Mouse (Mus musculus): ENCODE measurements around the gene Htra3. TPM values are rescaled to one million over a fixed set of nuclear protein-coding genes. Genes with fewer than 3 reads are reported as not detected.

The Htra3 gene
- polyA plus RNA-seq, 1 experiment: 6.9 TPM

DNA sequence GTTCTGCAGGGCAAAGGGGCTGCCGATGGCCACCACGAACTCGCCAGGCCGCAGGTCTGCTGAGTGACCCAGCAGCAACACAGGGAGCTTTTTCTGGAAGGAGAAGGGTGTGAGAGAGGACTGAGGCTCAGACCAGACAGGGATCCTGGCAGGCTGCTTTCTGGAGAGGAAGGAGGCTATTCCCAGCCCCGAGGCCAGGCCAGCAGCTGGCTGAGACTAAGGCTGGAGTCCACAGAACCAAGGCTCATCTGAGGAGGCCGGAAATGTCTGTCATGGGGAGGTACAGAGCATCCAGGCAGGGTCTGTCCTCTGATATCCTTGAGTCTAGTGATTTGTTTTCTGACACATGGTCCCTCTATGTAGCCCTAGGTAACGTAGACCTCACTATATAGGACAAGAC is 13.4 kb downstream of the Htra3 start:
- H3K4me1 ChIP-seq (ENCODE audit: control insufficient read depth, insufficient read depth, low read length): no peaks in the 10 kb centered on the region
- TF ChIP-seq CTCF (IDR thresholded peaks at IDR 0.05; ENCODE audit: extremely low read depth, insufficient read depth, low read length): no peak
- no peak for TF ChIP-seq POLR2A (IDR thresholded peaks at IDR 0.05; ENCODE audit: extremely low read depth, insufficient read depth, low read length)

DNA sequence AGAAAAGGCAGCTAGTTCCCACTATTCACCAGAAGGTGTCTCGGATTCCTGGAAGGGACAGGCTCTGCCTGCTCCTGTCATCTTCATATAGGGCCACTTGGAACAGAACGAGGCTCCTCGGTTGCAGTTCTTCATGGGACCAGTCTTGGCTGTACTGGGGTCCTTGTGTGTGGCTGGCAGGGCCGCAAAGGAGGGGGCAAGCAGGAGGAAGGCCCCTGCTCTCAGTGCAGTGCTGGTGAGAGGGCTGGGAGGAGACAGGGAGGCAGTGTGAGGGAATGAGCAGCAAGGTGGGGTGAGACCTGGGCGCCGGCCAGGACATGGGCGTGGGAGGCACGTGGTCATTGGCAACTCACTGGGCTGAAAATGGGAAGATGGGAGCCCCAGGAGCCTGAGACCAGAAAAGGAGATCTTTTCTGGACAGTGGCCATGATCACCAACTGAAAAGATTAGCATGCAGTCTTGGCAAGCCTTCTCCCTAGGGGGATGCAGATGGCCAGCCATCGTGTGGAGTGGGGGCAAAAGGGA is 17.5 kb downstream of the Htra3 start:
- Histone ChIP-seq H3K27ac (ENCODE audit: insufficient read depth, low read length) (no peak overlapping the region), H3K4me3 (ENCODE audit: insufficient read depth, low read length) (no peak overlapping the region), H3K4me1 (ENCODE audit: control insufficient read depth, insufficient read depth, low read length) (no peaks in the 10 kb centered on the region)
- no peak for TF ChIP-seq POLR2A (IDR thresholded peaks at IDR 0.05; ENCODE audit: extremely low read depth, insufficient read depth, low read length)
- no peak for TF ChIP-seq CTCF (IDR thresholded peaks at IDR 0.05; ENCODE audit: extremely low read depth, insufficient read depth, low read length)

More for the DNA sequence above, 13.4 kb downstream of the Htra3 start:
- Histone ChIP-seq H3K4me3 (ENCODE audit: insufficient read depth, low read length) (no peak overlapping the region), H3K27ac (ENCODE audit: insufficient read depth, low read length) (no peak overlapping the region)

DNA sequence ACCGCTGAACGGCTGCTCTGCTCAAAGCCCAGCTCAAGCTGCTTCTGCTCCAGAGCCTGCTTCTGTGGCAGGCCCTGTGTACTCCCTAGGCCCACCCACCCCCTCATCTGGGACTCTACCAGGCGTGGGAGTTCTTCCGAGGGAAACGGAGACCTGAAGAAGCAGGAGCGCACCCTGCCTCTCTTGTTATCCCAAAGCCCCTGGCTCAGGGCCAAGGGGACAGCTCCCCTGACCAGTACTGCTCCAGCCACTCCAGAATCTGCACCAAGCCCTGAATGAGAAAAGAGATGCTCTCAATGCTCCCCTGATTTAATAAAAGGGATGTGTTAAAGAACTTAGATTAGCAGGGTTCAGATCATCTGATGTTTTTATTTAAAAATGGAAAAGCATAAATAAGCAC is 18.4 kb downstream of the Htra3 start:
- Histone ChIP-seq H3K4me1 (ENCODE audit: control insufficient read depth, insufficient read depth, low read length) (no peaks in the 10 kb centered on the region), H3K4me3 (ENCODE audit: insufficient read depth, low read length) (no peak overlapping the region), H3K27ac (ENCODE audit: insufficient read depth, low read length) (no peak overlapping the region)
- TF ChIP-seq CTCF (IDR thresholded peaks at IDR 0.05; ENCODE audit: extremely low read depth, insufficient read depth, low read length) (no peak), POLR2A (IDR thresholded peaks at IDR 0.05; ENCODE audit: extremely low read depth, insufficient read depth, low read length) (no peak)

DNA sequence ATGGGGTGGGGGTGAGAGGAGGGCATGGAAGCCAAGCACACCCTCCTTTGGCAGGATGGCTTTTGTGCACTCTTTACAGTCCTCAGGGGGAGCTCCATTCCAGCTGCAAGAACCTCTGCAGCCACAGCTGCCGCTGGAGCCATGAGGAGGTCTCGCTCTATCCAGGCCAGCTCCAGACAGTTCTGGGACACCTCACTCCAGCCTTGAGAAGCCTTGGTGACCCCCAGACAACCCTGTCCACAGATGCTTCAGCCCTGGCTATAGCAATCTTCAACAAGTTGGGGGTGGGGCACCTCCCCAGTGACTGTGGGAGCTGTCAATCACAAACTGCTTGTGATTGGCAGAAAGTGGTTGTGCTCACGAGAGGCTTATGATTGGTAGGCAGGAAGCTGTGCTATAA is 20.1 kb downstream of the Htra3 start:
- H3K27ac ChIP-seq (ENCODE audit: insufficient read depth, low read length): no peak overlapping the region

DNA sequence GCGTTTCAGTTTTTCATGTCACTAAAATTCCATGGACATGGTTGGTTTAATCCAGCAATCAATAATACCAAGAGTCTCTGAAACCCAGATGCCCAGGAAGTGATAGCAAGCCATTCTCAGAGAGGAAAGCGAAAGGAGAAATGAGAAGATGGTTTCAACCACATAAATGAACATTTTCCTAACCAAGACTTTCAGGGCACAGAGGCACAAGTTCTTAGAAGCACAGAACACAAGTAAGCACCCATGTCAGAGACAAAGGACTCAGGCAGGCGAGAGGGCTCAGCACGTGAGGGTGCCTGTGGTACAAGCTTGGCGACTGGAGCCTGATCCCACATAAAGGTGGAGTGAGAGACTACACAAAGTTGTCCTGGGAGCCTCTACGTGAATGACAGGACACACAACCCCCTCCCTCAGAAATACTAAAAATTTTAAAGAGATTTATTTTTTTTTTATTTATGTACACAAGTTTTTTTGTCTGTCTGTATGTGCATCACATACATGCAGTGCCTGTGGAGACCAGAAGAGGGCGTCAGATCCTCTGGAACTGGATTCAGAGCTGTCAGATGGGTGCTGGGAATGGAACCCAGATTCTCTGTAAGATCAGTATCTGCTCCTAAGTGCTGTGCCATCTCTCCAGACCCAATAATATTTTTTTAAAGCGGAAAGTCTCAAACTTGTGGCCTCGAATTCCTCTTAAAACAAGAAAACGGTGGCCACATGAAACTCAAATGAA is 23.7 kb downstream of the Htra3 start:
- H3K4me1 ChIP-seq (ENCODE audit: control insufficient read depth, insufficient read depth, low read length): no peaks in the 10 kb centered on the region
- no peak overlapping the region for H3K4me3 ChIP-seq (ENCODE audit: insufficient read depth, low read length)
- no peak for TF ChIP-seq CTCF (IDR thresholded peaks at IDR 0.05; ENCODE audit: extremely low read depth, insufficient read depth, low read length)
- no peak for TF ChIP-seq POLR2A (IDR thresholded peaks at IDR 0.05; ENCODE audit: extremely low read depth, insufficient read depth, low read length)
- no peak overlapping the region for H3K27ac ChIP-seq (ENCODE audit: insufficient read depth, low read length)

More for the DNA sequence above, 20.1 kb downstream of the Htra3 start:
- no peaks in the 10 kb centered on the region for H3K4me1 ChIP-seq (ENCODE audit: control insufficient read depth, insufficient read depth, low read length)
- H3K4me3 ChIP-seq (ENCODE audit: insufficient read depth, low read length): no peak overlapping the region
- no peak for TF ChIP-seq CTCF (IDR thresholded peaks at IDR 0.05; ENCODE audit: extremely low read depth, insufficient read depth, low read length)
- no peak for TF ChIP-seq POLR2A (IDR thresholded peaks at IDR 0.05; ENCODE audit: extremely low read depth, insufficient read depth, low read length)

DNA sequence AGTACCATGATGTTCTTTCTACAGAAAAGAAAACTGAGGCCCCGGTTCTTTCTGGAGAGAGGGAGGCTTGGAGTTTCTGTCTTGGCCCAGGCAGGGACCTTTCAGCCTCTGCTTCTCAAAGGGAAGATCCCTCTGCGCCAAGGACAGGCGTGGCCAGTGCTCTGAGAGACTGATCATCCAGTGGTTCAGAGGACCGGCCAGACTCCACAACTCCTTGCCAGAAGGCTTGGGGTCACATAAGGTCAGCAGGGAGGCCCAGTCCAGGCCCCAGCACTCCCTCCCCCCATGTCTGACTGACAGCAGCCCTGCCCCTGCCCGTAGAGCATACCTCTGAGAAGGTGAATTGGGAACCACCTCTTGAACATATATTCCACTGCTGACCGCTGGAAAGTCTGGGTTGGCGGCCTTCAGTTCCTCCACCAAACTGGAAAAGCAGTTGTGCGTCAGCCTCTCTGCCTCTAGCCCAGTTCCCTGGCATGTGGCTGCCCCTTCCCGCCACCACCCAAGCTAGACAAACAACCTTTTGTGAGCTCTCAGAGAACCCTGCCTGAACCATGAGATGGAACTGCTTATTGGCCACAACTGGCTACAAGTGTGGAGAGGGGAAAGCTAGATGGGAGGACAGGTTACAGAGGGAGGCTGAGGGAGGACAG is 25.7 kb downstream of the Htra3 start:
- H3K4me3 ChIP-seq (ENCODE audit: insufficient read depth, low read length): no peak overlapping the region
- no peaks in the 10 kb centered on the region for H3K4me1 ChIP-seq (ENCODE audit: control insufficient read depth, insufficient read depth, low read length)
- no peak overlapping the region for H3K27ac ChIP-seq (ENCODE audit: insufficient read depth, low read length)
- TF ChIP-seq CTCF (IDR thresholded peaks at IDR 0.05; ENCODE audit: extremely low read depth, insufficient read depth, low read length) (no peak), POLR2A (IDR thresholded peaks at IDR 0.05; ENCODE audit: extremely low read depth, insufficient read depth, low read length) (no peak)

DNA sequence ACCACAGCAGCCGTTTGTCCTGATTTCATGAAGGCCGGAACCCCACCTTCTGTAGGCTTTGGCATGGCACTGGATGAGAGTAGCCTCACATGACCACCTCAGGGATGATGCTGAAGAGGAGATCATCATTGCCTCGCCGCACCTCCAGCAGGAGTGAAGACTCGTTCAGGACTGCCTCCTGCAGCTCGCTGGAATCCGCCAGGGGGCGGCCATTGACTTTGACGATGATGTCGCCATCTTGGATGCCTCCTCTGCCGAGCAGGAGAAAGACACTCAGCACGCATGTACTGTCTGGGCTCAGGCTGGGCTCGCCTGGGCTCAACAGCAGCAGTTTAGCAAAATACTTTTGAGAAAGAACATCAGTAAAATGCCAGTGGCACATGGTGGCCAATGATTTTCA is 26.7 kb downstream of the Htra3 start:
- no peak for TF ChIP-seq CTCF (IDR thresholded peaks at IDR 0.05; ENCODE audit: extremely low read depth, insufficient read depth, low read length)
- TF ChIP-seq POLR2A (IDR thresholded peaks at IDR 0.05; ENCODE audit: extremely low read depth, insufficient read depth, low read length): no peak
- Histone ChIP-seq H3K27ac (ENCODE audit: insufficient read depth, low read length) (no peak overlapping the region), H3K4me3 (ENCODE audit: insufficient read depth, low read length) (no peak overlapping the region), H3K4me1 (ENCODE audit: control insufficient read depth, insufficient read depth, low read length) (no peaks in the 10 kb centered on the region)

DNA sequence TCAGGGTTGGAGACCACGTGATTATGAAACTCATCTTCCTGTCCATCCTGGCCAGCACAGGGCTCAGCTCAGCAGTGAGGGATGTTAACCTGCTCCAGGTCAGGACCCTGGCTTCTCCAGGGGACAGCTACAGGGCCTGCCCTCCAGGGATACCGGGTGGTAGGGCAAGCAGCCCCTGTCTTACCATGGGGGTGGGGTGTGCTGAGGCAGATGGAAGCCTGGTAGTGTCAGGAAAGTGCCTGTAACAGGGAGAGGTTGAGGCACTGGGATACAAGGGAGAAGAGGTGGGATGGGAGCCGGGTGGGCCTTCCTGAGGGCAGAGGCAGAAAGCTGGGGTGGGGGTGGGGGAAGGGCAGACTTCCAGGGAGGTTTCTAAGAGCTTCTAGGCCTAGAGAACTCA is 27.3 kb downstream of the Htra3 start:
- Histone ChIP-seq H3K4me3 (ENCODE audit: insufficient read depth, low read length) (no peak overlapping the region), H3K27ac (ENCODE audit: insufficient read depth, low read length) (no peak overlapping the region), H3K4me1 (ENCODE audit: control insufficient read depth, insufficient read depth, low read length) (no peaks in the 10 kb centered on the region)
- no peak for TF ChIP-seq POLR2A (IDR thresholded peaks at IDR 0.05; ENCODE audit: extremely low read depth, insufficient read depth, low read length)
- no peak for TF ChIP-seq CTCF (IDR thresholded peaks at IDR 0.05; ENCODE audit: extremely low read depth, insufficient read depth, low read length)

DNA sequence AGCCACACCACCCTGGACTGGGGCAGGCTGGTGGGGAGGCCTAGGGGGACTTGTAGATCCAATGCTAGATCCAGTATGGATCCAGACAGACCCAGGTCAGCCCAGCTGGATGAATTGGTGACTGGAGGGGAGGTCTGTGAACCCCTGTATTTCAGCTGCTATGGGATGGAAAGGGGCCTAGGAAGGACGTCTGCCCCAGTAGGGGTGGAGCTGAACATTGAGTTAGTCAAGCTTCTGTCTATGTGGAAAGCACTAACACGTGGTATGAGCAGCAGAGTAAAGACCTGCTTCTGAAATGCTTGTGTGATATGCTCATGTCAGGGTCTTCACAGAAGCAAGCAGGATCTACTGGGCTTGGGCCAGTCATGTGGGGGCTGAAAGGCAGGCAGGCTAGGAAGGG is 31.4 kb downstream of the Htra3 start:
- Histone ChIP-seq H3K27ac (ENCODE audit: insufficient read depth, low read length) (no peak overlapping the region), H3K4me1 (ENCODE audit: control insufficient read depth, insufficient read depth, low read length) (no peaks in the 10 kb centered on the region), H3K4me3 (ENCODE audit: insufficient read depth, low read length) (no peak overlapping the region)
- TF ChIP-seq CTCF (IDR thresholded peaks at IDR 0.05; ENCODE audit: extremely low read depth, insufficient read depth, low read length) (no peak), POLR2A (IDR thresholded peaks at IDR 0.05; ENCODE audit: extremely low read depth, insufficient read depth, low read length) (no peak)

DNA sequence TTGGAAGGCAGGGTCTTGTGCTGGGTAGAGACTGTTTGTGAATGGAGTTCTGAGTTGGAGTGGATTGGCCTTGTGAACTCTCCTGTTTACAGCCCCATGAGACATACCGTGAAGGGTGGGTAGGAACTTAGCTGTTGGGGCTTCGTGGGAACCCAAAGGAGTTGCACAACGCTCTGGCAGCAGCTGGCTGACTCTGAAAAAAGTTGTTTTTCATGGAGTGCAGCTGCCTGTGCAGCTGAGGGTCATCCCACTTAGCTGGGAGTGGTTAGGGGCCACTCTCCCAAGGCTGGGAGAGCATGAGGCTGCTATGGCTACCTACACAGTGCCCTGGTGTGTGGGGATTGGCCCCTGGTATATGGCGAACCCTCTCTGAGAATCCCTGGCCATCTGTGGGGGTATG is 32.0 kb downstream of the Htra3 start:
- no peak overlapping the region for H3K27ac ChIP-seq (ENCODE audit: insufficient read depth, low read length)
- no peaks in the 10 kb centered on the region for H3K4me1 ChIP-seq (ENCODE audit: control insufficient read depth, insufficient read depth, low read length)
- no peak overlapping the region for H3K4me3 ChIP-seq (ENCODE audit: insufficient read depth, low read length)
- TF ChIP-seq POLR2A (IDR thresholded peaks at IDR 0.05; ENCODE audit: extremely low read depth, insufficient read depth, low read length) (no peak), CTCF (IDR thresholded peaks at IDR 0.05; ENCODE audit: extremely low read depth, insufficient read depth, low read length) (no peak)
